Comparison of ENCODE assay signal across 9 mouse cellular contexts in genomic region chr5:134986298-134987268, GRCm38 (mm10). TPM values are rescaled to one million over a fixed set of nuclear protein-coding genes. Genes with fewer than 3 reads are reported as not detected.
DNase-seq lines count a peak whose midpoint lies in the region; ATAC-seq and TF ChIP-seq lines count a peak whose summit lies in the region.
"Had no signal": no experiment of that assay in that cellular context is flagged by ENCODE, and none has a peak within 500 bp of the region (broad histone marks: within the 10 kb centered on the region; RNA-seq: fewer than 3 reads in every experiment).

No protein-coding gene starts in this region.

- H3K36me3 ChIP-seq in heart, embryonic 16.5 days (ENCODE audit: control insufficient read depth, insufficient read depth), result no peaks in the 10 kb centered on the region
- no peaks in the 10 kb centered on the region for H3K36me3 ChIP-seq in embryonic facial prominence, embryonic 11.5 days (replicated peaks; ENCODE audit: control insufficient read depth, insufficient read depth, low read depth, low read length)
- H3K36me3 ChIP-seq in kidney, postnatal 0 days (ENCODE audit: insufficient read depth, low read length), result no peaks in the 10 kb centered on the region
- no peaks in the 10 kb centered on the region for H3K36me3 ChIP-seq in midbrain, embryonic 12.5 days

- peaks cover 53% of the 10 kb centered on the region for H3K27me3 ChIP-seq in heart, embryonic 16.5 days (ENCODE audit: control insufficient read depth, insufficient read depth, low read length)
- peaks cover 35% of the 10 kb centered on the region for H3K27me3 ChIP-seq in embryonic facial prominence, embryonic 11.5 days (ENCODE audit: control insufficient read depth, insufficient read depth, low read length)
- H3K27me3 ChIP-seq in kidney, postnatal 0 days (ENCODE audit: insufficient read depth, low read length), result peaks cover 29% of the 10 kb centered on the region
- peaks cover 64% of the 10 kb centered on the region for H3K27me3 ChIP-seq in midbrain, embryonic 12.5 days

- peak; percentile 35; the same call in 1 of the 2 replicates for TF ChIP-seq CTCF in kidney, postnatal 0 days (IDR thresholded peaks at IDR 0.05; ENCODE audit: low read depth)

- H3K4me1 ChIP-seq in heart, embryonic 16.5 days (ENCODE audit: control insufficient read depth, insufficient read depth, low read length), result peaks cover 13% of the 10 kb centered on the region
- H3K4me1 ChIP-seq in embryonic facial prominence, embryonic 11.5 days (ENCODE audit: control insufficient read depth, insufficient read depth, low read length), result peaks cover 2% of the 10 kb centered on the region
- peaks cover 12% of the 10 kb centered on the region; the same call in 1 of the 2 replicates for H3K4me1 ChIP-seq in kidney, postnatal 0 days (replicated peaks; ENCODE audit: insufficient read depth, low read length)
- peaks cover 28% of the 10 kb centered on the region for H3K4me1 ChIP-seq in midbrain, embryonic 12.5 days

- peak overlapping the region; percentile 37 for H3K4me3 ChIP-seq in heart, embryonic 16.5 days (ENCODE audit: low read length)
- H3K4me3 ChIP-seq in embryonic facial prominence, embryonic 11.5 days (ENCODE audit: low read depth, low read length), result peak overlapping the region; percentile 22
- H3K4me3 ChIP-seq in kidney, postnatal 0 days (replicated peaks; ENCODE audit: low read depth, low read length), result peak overlapping the region; percentile 35
- peak overlapping the region; percentile 28 for H3K4me3 ChIP-seq in midbrain, embryonic 12.5 days

- H3K9ac ChIP-seq in heart, embryonic 16.5 days (ENCODE audit: low read length), result peak overlapping the region; percentile 42
- peak overlapping the region; percentile 34 for H3K9ac ChIP-seq in embryonic facial prominence, embryonic 11.5 days (replicated peaks; ENCODE audit: low read length)
- H3K9ac ChIP-seq in kidney, postnatal 0 days (ENCODE audit: low read depth, low read length), result peak overlapping the region; percentile 63
- H3K9ac ChIP-seq in midbrain, embryonic 12.5 days (replicated peaks), result 0 out of 2 replicates have a peak overlapping the region, but pooled peaks have one; percentile 17

- no peak overlapping the region for H3K27ac ChIP-seq in heart, embryonic 16.5 days (ENCODE audit: low read length)
- no peak overlapping the region for H3K27ac ChIP-seq in embryonic facial prominence, embryonic 11.5 days (replicated peaks; ENCODE audit: low read depth, low read length)
- peak overlapping the region; percentile 89 for H3K27ac ChIP-seq in kidney, postnatal 0 days
- H3K27ac ChIP-seq in midbrain, embryonic 12.5 days (replicated peaks), result no peak overlapping the region

- intact Hi-C loops in heart, postnatal 36 days (cut with DNase I), result no loop called here
- intact Hi-C loops in gastrocnemius, postnatal 14 days (cut with DNase I; ENCODE audit: low total_unique reads), result no loop called here

- H3K9me3 ChIP-seq in heart, embryonic 16.5 days (replicated peaks; ENCODE audit: control insufficient read depth, low read length), result no peaks in the 10 kb centered on the region
- no peaks in the 10 kb centered on the region for H3K9me3 ChIP-seq in embryonic facial prominence, embryonic 11.5 days (replicated peaks; ENCODE audit: control insufficient read depth, low read length)
- H3K9me3 ChIP-seq in kidney, postnatal 0 days (replicated peaks; ENCODE audit: low read length), result no peaks in the 10 kb centered on the region
- no peaks in the 10 kb centered on the region for H3K9me3 ChIP-seq in midbrain, embryonic 12.5 days

- H3K4me2 ChIP-seq in heart, embryonic 16.5 days (ENCODE audit: low read depth, low read length), result peak overlapping the region; percentile 56
- peak overlapping the region; percentile 39 for H3K4me2 ChIP-seq in embryonic facial prominence, embryonic 11.5 days (ENCODE audit: low read depth, low read length)
- peak overlapping the region; percentile 57 for H3K4me2 ChIP-seq in kidney, postnatal 0 days (ENCODE audit: low read length)
- H3K4me2 ChIP-seq in midbrain, embryonic 12.5 days (replicated peaks), result peak overlapping the region; percentile 44

- ATAC-seq in heart, embryonic 16.5 days (replicated peaks; ENCODE audit: extremely low read depth, insufficient read depth, low FRiP score), result no peak
- ATAC-seq in embryonic facial prominence, embryonic 11.5 days (replicated peaks; ENCODE audit: insufficient number of reproducible peaks, low FRiP score, low TSS enrichment, low read depth), result no peak
- peak; percentile 11; the same call in 1 of the 2 replicates for ATAC-seq in kidney, postnatal 0 days (replicated peaks; ENCODE audit: low FRiP score, low read depth)
- 0 out of 2 replicates have a peak, but pooled peaks have one; percentile 9 for ATAC-seq in midbrain, embryonic 12.5 days (ENCODE audit: low FRiP score, low read depth)

- DNase-seq in heart, postnatal 36 days, result no peak
- peak; percentile 43 for DNase-seq in embryonic facial prominence, embryonic 11.5 days (ENCODE audit: low spot score)
- no peak for DNase-seq in kidney, postnatal 0 days (ENCODE audit: low spot score)
- no peak for DNase-seq in c-Kit-positive CD71-positive TER-119-positive erythroid progenitor cells, embryonic 14.5 days (ENCODE audit: low spot score)
- no peak for DNase-seq in gastrocnemius, postnatal 14 days
- DNase-seq in thymus, postnatal 10 days (ENCODE audit: low spot score in 2 of 2), result no peak

- WGBS in heart, embryonic 16.5 days, result 5% methylated on average over 79 of the region's 79 CpGs
- 3% methylated on average over 79 of the region's 79 CpGs for WGBS in embryonic facial prominence, embryonic 11.5 days
- 4% methylated on average over 79 of the region's 79 CpGs for WGBS in kidney, postnatal 0 days
- WGBS in midbrain, embryonic 12.5 days, result 5% methylated on average over 79 of the region's 79 CpGs

RNA-seq across cellular contexts. Expression of gene Cldn3, which starts 0.6 kb away (rescaled TPM):
- polyA plus RNA-seq in heart, embryonic 16.5 days (2015; fragmentation: Nextera tagmentation; extraction: Ambion mirVana), result 8.0 and 32.8 TPM in 2 replicates
- under 1 TPM in 1 of 2 experiments, not detected in 1; 0.22 TPM for total RNA-seq in heart, postnatal 36 days (2021)
- polyA plus RNA-seq in embryonic facial prominence, embryonic 11.5 days (2014; fragmentation: Nextera tagmentation; extraction: Ambion mirVana), result 7.6 and 11.3 TPM in 2 replicates
- 72.4 and 72.9 TPM in 2 replicates for polyA plus RNA-seq in kidney, postnatal 0 days (2015; fragmentation: Nextera tagmentation; extraction: Ambion mirVana)
- 2.3 and 2.8 TPM in 2 replicates for polyA plus RNA-seq in midbrain, embryonic 12.5 days (2016; fragmentation: Nextera tagmentation; extraction: Ambion mirVana)
- under 1 TPM in 1 of 2 experiments, not detected in 1; 0.27 TPM for total RNA-seq in gastrocnemius, postnatal 14 days (2021)
- total RNA-seq: hematopoietic stem cell, adult 5-6 weeks had no signal

RNA-seq across cellular contexts. Expression of gene Abhd11, which starts 22.4 kb away (rescaled TPM):
- polyA plus RNA-seq in heart, embryonic 16.5 days (2015; fragmentation: Nextera tagmentation; extraction: Ambion mirVana), result 74.5 and 78.6 TPM in 2 replicates
- total RNA-seq in heart, postnatal 36 days (2021), result 10 to 100 TPM; 63.6 to 68.4 TPM
- 41.7 and 42.7 TPM in 2 replicates for polyA plus RNA-seq in embryonic facial prominence, embryonic 11.5 days (2014; fragmentation: Nextera tagmentation; extraction: Ambion mirVana)
- polyA plus RNA-seq in kidney, postnatal 0 days (2015; fragmentation: Nextera tagmentation; extraction: Ambion mirVana), result 93.7 and 94.5 TPM in 2 replicates
- 39.1 and 41.4 TPM in 2 replicates for polyA plus RNA-seq in midbrain, embryonic 12.5 days (2016; fragmentation: Nextera tagmentation; extraction: Ambion mirVana)
- 10 to 100 TPM; 64.1 to 69.1 TPM for total RNA-seq in gastrocnemius, postnatal 14 days (2021)

RNA-seq across cellular contexts. Expression of gene Stx1a, which starts 36.7 kb away (rescaled TPM):
- polyA plus RNA-seq in heart, embryonic 16.5 days (2015; fragmentation: Nextera tagmentation; extraction: Ambion mirVana), result 6.0 and 7.4 TPM in 2 replicates
- total RNA-seq in heart, postnatal 36 days (2021), result 1 to 10 TPM; 1.7 to 2.0 TPM
- polyA plus RNA-seq in embryonic facial prominence, embryonic 11.5 days (2014; fragmentation: Nextera tagmentation; extraction: Ambion mirVana), result 12.1 and 14.2 TPM in 2 replicates
- 6.6 and 9.0 TPM in 2 replicates for polyA plus RNA-seq in kidney, postnatal 0 days (2015; fragmentation: Nextera tagmentation; extraction: Ambion mirVana)
- polyA plus RNA-seq in midbrain, embryonic 12.5 days (2016; fragmentation: Nextera tagmentation; extraction: Ambion mirVana), result 27.8 and 29.3 TPM in 2 replicates
- total RNA-seq in gastrocnemius, postnatal 14 days (2021), result 1 to 10 TPM; 1.4 to 1.5 TPM
- total RNA-seq: hematopoietic stem cell, adult 5-6 weeks had no signal

RNA-seq across cellular contexts. Expression of gene Cldn4, which starts 39.8 kb away (rescaled TPM):
- polyA plus RNA-seq in heart, embryonic 16.5 days (2015; fragmentation: Nextera tagmentation; extraction: Ambion mirVana), result 3.1 TPM in 2 replicates
- not detected for total RNA-seq in heart, postnatal 36 days (2021)
- 16.9 and 20.5 TPM in 2 replicates for polyA plus RNA-seq in embryonic facial prominence, embryonic 11.5 days (2014; fragmentation: Nextera tagmentation; extraction: Ambion mirVana)
- polyA plus RNA-seq in kidney, postnatal 0 days (2015; fragmentation: Nextera tagmentation; extraction: Ambion mirVana), result 55.7 and 59.1 TPM in 2 replicates
- 0.98 and 2.0 TPM in 2 replicates for polyA plus RNA-seq in midbrain, embryonic 12.5 days (2016; fragmentation: Nextera tagmentation; extraction: Ambion mirVana)
- total RNA-seq in gastrocnemius, postnatal 14 days (2021), result not detected
- total RNA-seq: hematopoietic stem cell, adult 5-6 weeks had no signal

RNA-seq across cellular contexts. Expression of gene Mettl27, which starts 54.4 kb away (rescaled TPM):
- 9.1 and 10.5 TPM in 2 replicates for polyA plus RNA-seq in heart, embryonic 16.5 days (2015; fragmentation: Nextera tagmentation; extraction: Ambion mirVana)
- 1 to 10 TPM; 7.3 to 7.5 TPM for total RNA-seq in heart, postnatal 36 days (2021)
- 9.7 and 15.2 TPM in 2 replicates for polyA plus RNA-seq in embryonic facial prominence, embryonic 11.5 days (2014; fragmentation: Nextera tagmentation; extraction: Ambion mirVana)
- 41.5 and 43.4 TPM in 2 replicates for polyA plus RNA-seq in kidney, postnatal 0 days (2015; fragmentation: Nextera tagmentation; extraction: Ambion mirVana)
- polyA plus RNA-seq in midbrain, embryonic 12.5 days (2016; fragmentation: Nextera tagmentation; extraction: Ambion mirVana), result 9.5 and 10.4 TPM in 2 replicates
- total RNA-seq in gastrocnemius, postnatal 14 days (2021), result 1 to 10 TPM; 4.9 to 6.2 TPM

Comparison
In these comparisons a context has a peak if more than half of its experiments do, and no peak if none do; other contexts are left out.
1. ATAC-seq: peak in kidney, postnatal 0 days (single experiment) and midbrain, embryonic 12.5 days (single experiment); none in heart, embryonic 16.5 days (single experiment) and embryonic facial prominence, embryonic 11.5 days (single experiment).
2. Peak in every context shown above with its lines, with median percentiles within 50 percentile points of each other: H3K4me2 ChIP-seq, H3K4me3 ChIP-seq and H3K9ac ChIP-seq.